Mouse (Mus musculus): ENCODE results near the gene Ciita.

The Ciita gene

GRCm38 (mm10) chr16:10474956-10475355 is 4.9 kb upstream of the Ciita start:
- DNase-seq (ENCODE audit: low read depth): no peak

GRCm38 (mm10) chr16:10475919-10476318 is 3.9 kb upstream of the Ciita start:
- DNase-seq (ENCODE audit: low read depth): no peak

GRCm38 (mm10) chr16:10482343-10482742 is 2.5 kb downstream of the Ciita start:
- no peak for DNase-seq (ENCODE audit: low read depth)

GRCm38 (mm10) chr16:10486993-10487392 is 7.1 kb downstream of the Ciita start:
- DNase-seq (ENCODE audit: low read depth): no peak

- DNase-seq (ENCODE audit: low read depth): no peak
These were observed 8.1 kb downstream of the Ciita start for GRCm38 (mm10) chr16:10487895-10488493.

GRCm38 (mm10) chr16:10488769-10489481 is 9.1 kb downstream of the Ciita start:
- no peak for DNase-seq (ENCODE audit: low read depth)

- no peak for DNase-seq (ENCODE audit: low read depth)
These were observed 9.6 kb downstream of the Ciita start for GRCm38 (mm10) chr16:10489483-10489882.

- no peak for DNase-seq (ENCODE audit: low read depth)
These were observed 10.1 kb downstream of the Ciita start for GRCm38 (mm10) chr16:10489904-10490457.

- DNase-seq (ENCODE audit: low read depth): no peak
These were observed 10.8 kb downstream of the Ciita start for GRCm38 (mm10) chr16:10490503-10491150.

- DNase-seq (ENCODE audit: low read depth): no peak
These were observed 11.9 kb downstream of the Ciita start for GRCm38 (mm10) chr16:10491716-10492115.

GRCm38 (mm10) chr16:10492587-10492986 is 12.7 kb downstream of the Ciita start:
- no peak for DNase-seq (ENCODE audit: low read depth)

- DNase-seq (ENCODE audit: low read depth): no peak
These were observed 16.0 kb downstream of the Ciita start for GRCm38 (mm10) chr16:10495824-10496298.

GRCm38 (mm10) chr16:10498096-10498602 is 18.3 kb downstream of the Ciita start:
- no peak for DNase-seq (ENCODE audit: low read depth)

GRCm38 (mm10) chr16:10499122-10499521 is 19.3 kb downstream of the Ciita start:
- no peak for DNase-seq (ENCODE audit: low read depth)

GRCm38 (mm10) chr16:10501865-10502264 is 22.0 kb downstream of the Ciita start:
- DNase-seq (ENCODE audit: low read depth): no peak

GRCm38 (mm10) chr16:10503058-10503457 is 23.2 kb downstream of the Ciita start:
- DNase-seq (ENCODE audit: low read depth): no peak

- DNase-seq (ENCODE audit: low read depth): no peak
These were observed 27.6 kb downstream of the Ciita start for GRCm38 (mm10) chr16:10507445-10507844.

- no peak for DNase-seq (ENCODE audit: low read depth)
These were observed 28.8 kb downstream of the Ciita start for GRCm38 (mm10) chr16:10508691-10509090.

GRCm38 (mm10) chr16:10510477-10511133 is 30.7 kb downstream of the Ciita start:
- no peak for DNase-seq (ENCODE audit: low read depth)

- DNase-seq (ENCODE audit: low read depth): no peak
These were observed 31.3 kb downstream of the Ciita start for GRCm38 (mm10) chr16:10511134-10511520.

GRCm38 (mm10) chr16:10515953-10516572 is 36.2 kb downstream of the Ciita start:
- no peak for DNase-seq (ENCODE audit: low read depth)

GRCm38 (mm10) chr16:10518030-10518429 is 38.2 kb downstream of the Ciita start:
- no peak for DNase-seq (ENCODE audit: low read depth)
